Mouse (Mus musculus) kidney, adult 2 months (tissue): ENCODE measurements around the gene Gm28051.

Source experiments
- CTCF ChIP-seq: fragments of 200-500 bp; conservative IDR thresholded peaks from 2 replicates; pipeline ENCODE4 v1.5.1; 2011; ENCODE audit warnings: low read depth, mild to moderate bottlenecking, control low read depth, low read length, moderate library complexity, mixed read lengths; ENCODE audit not compliant: insufficient read depth, insufficient read length
- POLR2A ChIP-seq: fragments of 200-500 bp; IDR thresholded peaks from one replicate; pipeline ENCODE4 v1.6.1; 2011; ENCODE audit warnings: low read depth, low read length, control low read depth

GRCm38 (mm10) chr12:102670848-102671247, 86.7 kb downstream of the Gm28051 start:
- TF ChIP-seq CTCF (no peak), POLR2A (no peak)
